Mouse (Mus musculus): ENCODE measurements around the gene Adamts14. TPM values are rescaled to one million over a fixed set of nuclear protein-coding genes. Genes with fewer than 3 reads are reported as not detected.

Gene Adamts14
- total and polyA plus RNA-seq, 3 experiments = 0.91 to 1.6 (median 1.3) TPM

DNA sequence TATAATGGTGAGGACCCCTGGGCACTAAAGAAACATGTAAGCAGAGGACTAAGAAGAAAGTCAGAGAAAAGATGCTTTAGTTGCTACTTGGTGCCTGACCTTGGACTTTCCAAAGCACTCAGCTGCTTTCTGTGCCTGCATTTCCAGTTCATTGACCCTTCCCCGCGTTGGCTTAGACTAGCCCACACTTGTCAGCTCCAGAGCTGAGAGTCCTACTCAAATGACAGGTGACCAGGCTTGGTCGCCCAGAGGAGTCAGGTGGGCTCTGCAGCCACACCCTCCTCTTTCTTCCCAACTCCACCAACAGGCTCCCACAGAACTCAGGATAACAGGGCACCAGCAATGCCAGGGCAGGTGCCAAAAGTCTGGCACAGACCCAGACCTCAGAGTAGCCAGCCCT lies 110.9 kb downstream of the Adamts14 start:
- Histone ChIP-seq H3K27ac (no peak overlapping the region), H3K4me1 (ENCODE audit: control insufficient read depth, insufficient read depth, low read length) (peaks cover 1% of the 10 kb centered on the region; the same call in 1 of the 2 replicates), H3K9ac (ENCODE audit: low read depth, low read length) (no peak overlapping the region), H3K36me3 (ENCODE audit: control insufficient read depth, insufficient read depth, low read length) (peaks cover 2% of the 10 kb centered on the region; the same call in 1 of the 2 replicates), H3K27me3 (ENCODE audit: control insufficient read depth, insufficient read depth, low read length) (no peaks in the 10 kb centered on the region), H3K4me3 (no peak overlapping the region), H3K79me2 (replicated peaks; ENCODE audit: control insufficient read depth, insufficient read depth, low read length) (no peaks in the 10 kb centered on the region)
- 67% methylated on average over 3 of the region's 3 CpGs for WGBS
- TF ChIP-seq EP300 (IDR thresholded peaks at IDR 0.05; ENCODE audit: insufficient read depth, low read depth, low read length) = no peak
- intact Hi-C loops (cut with DNase I) = no loop called here
- DNase-seq = no peak

DNA sequence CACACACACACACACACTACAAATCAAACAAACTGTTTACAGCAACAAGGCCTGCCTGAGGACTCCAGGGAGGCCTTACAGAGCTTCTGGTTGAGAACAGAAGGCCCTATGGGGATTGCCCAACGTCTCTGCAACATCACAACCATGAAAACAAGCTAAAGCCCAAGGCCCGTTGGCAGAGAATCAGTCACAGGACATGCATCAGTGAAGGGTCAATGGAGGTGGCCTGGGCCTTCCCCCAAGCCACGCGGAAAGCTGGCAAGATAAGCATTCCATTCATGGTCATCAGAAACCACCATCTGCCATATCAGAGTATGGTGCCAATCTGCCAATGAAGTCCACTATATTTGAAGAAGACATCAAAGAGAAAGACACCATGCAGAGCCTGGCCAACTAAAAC lies 112.6 kb downstream of the Adamts14 start:
- H3K27ac ChIP-seq = no peak overlapping the region
- TF ChIP-seq CTCF (IDR thresholded peaks at IDR 0.05) (no peak), POLR2A (IDR thresholded peaks at IDR 0.05; ENCODE audit: insufficient read depth, low read depth, low read length) (no peak), EP300 (IDR thresholded peaks at IDR 0.05; ENCODE audit: insufficient read depth, low read depth, low read length) (peak; percentile 56; the same call in 1 of the 2 replicates)
- no peaks in the 10 kb centered on the region for H3K79me2 ChIP-seq (replicated peaks; ENCODE audit: control insufficient read depth, insufficient read depth, low read length)
- H3K4me1 ChIP-seq (ENCODE audit: control insufficient read depth, insufficient read depth, low read length) = peaks cover 1% of the 10 kb centered on the region; the same call in 1 of the 2 replicates
- no peak overlapping the region for H3K4me3 ChIP-seq
- H3K36me3 ChIP-seq (ENCODE audit: control insufficient read depth, insufficient read depth, low read length) = no peaks in the 10 kb centered on the region
- WGBS = 37% methylated on average over 4 of the region's 4 CpGs
- no peaks in the 10 kb centered on the region for H3K27me3 ChIP-seq (ENCODE audit: control insufficient read depth, insufficient read depth, low read length)
- intact Hi-C loops (cut with DNase I) = no loop called here
- DNase-seq = peak; percentile 44 to 70
- no peak overlapping the region for H3K9ac ChIP-seq (ENCODE audit: low read depth, low read length)

DNA sequence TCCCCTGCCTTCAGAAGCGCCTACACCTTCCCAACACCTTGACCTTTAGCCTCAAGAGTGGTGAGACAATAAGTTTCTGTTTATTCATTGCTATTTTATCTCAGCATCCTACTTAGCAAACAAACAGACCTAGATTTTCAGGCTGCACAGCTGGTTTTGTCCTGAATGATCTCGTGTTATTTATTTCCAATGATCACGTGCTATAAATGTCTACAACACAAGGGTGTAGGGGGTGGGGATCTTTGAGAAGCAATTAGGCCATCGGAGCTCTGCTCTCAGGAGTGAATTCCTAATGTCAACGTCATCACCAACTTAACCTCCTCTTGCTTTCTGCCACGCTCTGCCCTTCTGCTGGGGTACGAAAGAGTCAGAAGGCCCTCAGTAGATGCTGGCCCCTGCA lies 113.1 kb downstream of the Adamts14 start:
- TF ChIP-seq POLR2A (IDR thresholded peaks at IDR 0.05; ENCODE audit: insufficient read depth, low read depth, low read length) (no peak), EP300 (IDR thresholded peaks at IDR 0.05; ENCODE audit: insufficient read depth, low read depth, low read length) (no peak), CTCF (IDR thresholded peaks at IDR 0.05) (no peak)
- no peak overlapping the region for H3K27ac ChIP-seq
- intact Hi-C loops (cut with DNase I) = no loop called here

DNA sequence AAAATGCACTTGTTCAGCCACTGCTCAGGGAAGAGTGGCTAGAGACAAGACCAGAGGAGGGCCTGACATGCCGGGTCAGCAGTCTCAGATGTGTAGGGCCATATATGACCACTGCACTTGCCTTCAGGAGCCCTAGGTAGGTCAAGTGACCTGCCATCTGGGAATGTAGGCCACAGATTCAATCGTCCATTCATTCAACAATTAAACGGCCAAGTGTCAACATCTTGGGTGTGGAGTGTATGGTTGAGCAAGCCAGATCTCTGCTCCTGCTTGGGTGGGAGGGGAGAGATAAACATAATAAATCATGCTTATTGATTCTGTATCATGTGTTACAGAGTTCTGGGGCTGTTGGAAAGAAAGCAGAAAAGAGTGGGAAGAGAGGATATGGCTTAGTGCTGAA lies 114.6 kb downstream of the Adamts14 start:
- WGBS = 80% methylated on average over 3 of the region's 3 CpGs
- H3K27me3 ChIP-seq (ENCODE audit: control insufficient read depth, insufficient read depth, low read length) = no peaks in the 10 kb centered on the region
- DNase-seq = no peak
- no peak overlapping the region for H3K27ac ChIP-seq
- H3K4me3 ChIP-seq = no peak overlapping the region
- peaks cover 1% of the 10 kb centered on the region; the same call in 1 of the 2 replicates for H3K4me1 ChIP-seq (ENCODE audit: control insufficient read depth, insufficient read depth, low read length)
- H3K79me2 ChIP-seq (replicated peaks; ENCODE audit: control insufficient read depth, insufficient read depth, low read length) = no peaks in the 10 kb centered on the region
- intact Hi-C loops (cut with DNase I) = no loop called here
- H3K9ac ChIP-seq (ENCODE audit: low read depth, low read length) = no peak overlapping the region
- no peaks in the 10 kb centered on the region for H3K36me3 ChIP-seq (ENCODE audit: control insufficient read depth, insufficient read depth, low read length)
- TF ChIP-seq EP300 (IDR thresholded peaks at IDR 0.05; ENCODE audit: insufficient read depth, low read depth, low read length) = no peak
- TF ChIP-seq POLR2A (IDR thresholded peaks at IDR 0.05; ENCODE audit: insufficient read depth, low read depth, low read length) = no peak
- no peak for TF ChIP-seq CTCF (IDR thresholded peaks at IDR 0.05)

More for the DNA sequence above, 113.1 kb downstream of the Adamts14 start:
- H3K9ac ChIP-seq (ENCODE audit: low read depth, low read length) = no peak overlapping the region
- no peaks in the 10 kb centered on the region for H3K27me3 ChIP-seq (ENCODE audit: control insufficient read depth, insufficient read depth, low read length)
- H3K4me3 ChIP-seq = no peak overlapping the region
- no peaks in the 10 kb centered on the region for H3K79me2 ChIP-seq (replicated peaks; ENCODE audit: control insufficient read depth, insufficient read depth, low read length)
- DNase-seq = no peak
- 65% methylated on average over 7 of the region's 7 CpGs for WGBS
- H3K4me1 ChIP-seq (ENCODE audit: control insufficient read depth, insufficient read depth, low read length) = peaks cover 1% of the 10 kb centered on the region; the same call in 1 of the 2 replicates
- no peaks in the 10 kb centered on the region for H3K36me3 ChIP-seq (ENCODE audit: control insufficient read depth, insufficient read depth, low read length)

DNA sequence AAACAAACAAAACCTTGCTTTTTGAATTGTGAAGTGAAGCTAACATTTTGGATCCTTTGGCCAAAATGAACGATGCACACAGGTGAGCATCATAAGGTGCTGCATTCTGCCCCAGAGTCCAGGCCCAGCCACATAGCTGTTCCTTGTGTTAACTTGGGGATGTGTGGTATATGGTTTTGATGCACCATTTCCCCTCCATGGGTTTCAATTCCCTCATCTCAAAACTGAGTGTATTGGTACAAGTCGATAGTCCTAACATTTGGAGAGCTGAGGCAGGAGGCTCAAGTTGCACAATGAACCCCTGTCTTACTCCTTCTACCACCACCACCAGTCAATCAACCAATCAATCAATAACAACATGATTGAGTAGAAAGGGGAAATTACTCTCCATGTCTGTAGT lies 116.8 kb downstream of the Adamts14 start:
- WGBS = 91% methylated on average over 2 of the region's 2 CpGs
- Histone ChIP-seq H3K4me3 (no peak overlapping the region), H3K4me1 (ENCODE audit: control insufficient read depth, insufficient read depth, low read length) (peaks cover 1% of the 10 kb centered on the region; the same call in 1 of the 2 replicates), H3K27ac (no peak overlapping the region), H3K27me3 (ENCODE audit: control insufficient read depth, insufficient read depth, low read length) (no peaks in the 10 kb centered on the region), H3K79me2 (replicated peaks; ENCODE audit: control insufficient read depth, insufficient read depth, low read length) (no peaks in the 10 kb centered on the region), H3K9ac (ENCODE audit: low read depth, low read length) (no peak overlapping the region), H3K36me3 (ENCODE audit: control insufficient read depth, insufficient read depth, low read length) (no peaks in the 10 kb centered on the region)
- DNase-seq = no peak
- TF ChIP-seq CTCF (IDR thresholded peaks at IDR 0.05) (no peak), POLR2A (IDR thresholded peaks at IDR 0.05; ENCODE audit: insufficient read depth, low read depth, low read length) (no peak), EP300 (IDR thresholded peaks at IDR 0.05; ENCODE audit: insufficient read depth, low read depth, low read length) (no peak)
- intact Hi-C loops (cut with DNase I) = no loop called here

DNA sequence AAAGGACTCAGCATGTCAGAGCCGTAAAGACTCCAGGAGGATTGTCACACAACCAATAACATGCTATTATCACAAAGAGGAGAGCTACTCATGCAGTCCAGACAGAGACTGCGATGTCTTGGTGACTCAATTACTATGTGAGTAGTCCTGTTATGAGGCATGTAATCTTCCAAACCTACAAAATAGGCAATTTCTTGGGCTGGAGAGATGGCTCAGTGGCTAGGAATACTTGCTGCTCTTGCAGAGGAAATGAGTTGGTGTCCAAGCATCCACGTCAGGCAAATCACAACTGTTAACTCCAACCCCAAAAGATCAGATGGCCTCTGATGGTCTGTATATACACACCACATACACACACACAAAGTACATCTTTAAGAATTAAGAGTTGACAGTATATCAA lies 117.6 kb downstream of the Adamts14 start:
- intact Hi-C loops (cut with DNase I) = no loop called here
- Histone ChIP-seq H3K27ac (no peak overlapping the region), H3K9ac (ENCODE audit: low read depth, low read length) (no peak overlapping the region), H3K79me2 (replicated peaks; ENCODE audit: control insufficient read depth, insufficient read depth, low read length) (no peaks in the 10 kb centered on the region), H3K4me3 (no peak overlapping the region), H3K4me1 (ENCODE audit: control insufficient read depth, insufficient read depth, low read length) (no peaks in the 10 kb centered on the region), H3K36me3 (ENCODE audit: control insufficient read depth, insufficient read depth, low read length) (no peaks in the 10 kb centered on the region), H3K27me3 (ENCODE audit: control insufficient read depth, insufficient read depth, low read length) (no peaks in the 10 kb centered on the region)
- WGBS = 69% methylated on average over 3 of the region's 3 CpGs
- no peak for TF ChIP-seq EP300 (IDR thresholded peaks at IDR 0.05; ENCODE audit: insufficient read depth, low read depth, low read length)
- no peak for TF ChIP-seq POLR2A (IDR thresholded peaks at IDR 0.05; ENCODE audit: insufficient read depth, low read depth, low read length)
- no peak for DNase-seq
